Mouse (Mus musculus) CD4-positive, CD25-positive, alpha-beta regulatory T cell, adult 4 months (primary cell): Measurements from ENCODE around the gene Thumpd1. TPM values are rescaled to one million over a fixed set of nuclear protein-coding genes. Genes with fewer than 3 reads are reported as not detected.

Experiments used
- ATAC-seq: one replicate; pipeline ENCODE4 v1.8.0; 2017
- polyA plus RNA-seq, 2 experiments: library from polyadenylated mRNA; unstranded; fragments of 100-300 nt; shearing (Covaris generic); gene quantifications; one replicate each; pipeline ENCODE4 v1.2.1; 2017

Thumpd1 gene
- polyA plus RNA-seq, 2 experiments from 2014 or later, result 48.8 to 55.2 TPM

DNA sequence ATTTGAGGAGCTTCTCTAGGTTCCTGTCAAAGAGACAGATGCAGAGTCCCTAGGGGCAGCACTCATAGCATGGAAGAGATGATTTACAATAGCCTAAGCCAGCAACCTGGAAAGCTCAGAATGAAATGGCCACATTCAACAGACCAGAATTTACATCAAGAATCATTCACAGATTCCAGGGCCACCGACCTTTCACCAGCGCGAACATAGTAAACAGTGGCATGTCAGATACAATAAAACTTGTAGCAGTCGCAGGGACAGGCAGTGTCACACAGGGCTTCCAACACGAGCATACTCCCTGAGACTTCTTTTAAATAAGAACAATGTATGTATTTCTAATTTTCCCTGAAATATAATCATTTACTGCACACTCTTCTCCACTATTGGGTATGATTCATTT lies 50.2 kb downstream of the Thumpd1 start:
- ATAC-seq, result no peak

DNA sequence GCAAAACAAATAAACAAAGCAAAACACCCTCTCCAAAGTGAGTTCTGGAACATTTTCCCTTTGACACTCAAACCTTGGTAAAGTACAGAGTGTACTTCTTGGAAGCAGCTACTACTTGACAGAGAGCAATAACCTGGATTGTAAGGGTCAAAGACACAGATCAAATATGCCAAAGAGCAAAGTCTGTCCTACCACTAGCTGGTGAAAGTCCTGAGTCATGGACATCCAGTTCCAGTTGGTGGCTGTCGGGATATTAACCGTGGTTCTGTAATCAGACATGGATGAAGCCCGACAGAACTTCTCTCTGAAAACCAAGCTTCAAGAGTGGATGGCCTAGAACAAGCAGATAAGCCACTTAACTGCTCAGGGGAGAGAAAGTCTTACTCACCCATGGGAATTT lies 52.7 kb downstream of the Thumpd1 start:
- ATAC-seq, result no peak

Other genes with a start within 250 kb of the Thumpd1 start
- gene Umod, start 241.5 kb downstream of the Thumpd1 start, polyA plus RNA-seq, result not detected
- gene Acsm5, start 201.3 kb downstream of the Thumpd1 start, polyA plus RNA-seq, result not detected
- gene Pdilt, start 197.3 kb downstream of the Thumpd1 start, polyA plus RNA-seq, result not detected
- gene Acsm2, start 166.5 kb downstream of the Thumpd1 start, polyA plus RNA-seq, result under 1 TPM in 1 of 2 experiments, not detected in 1; 0.04 TPM
- not detected for gene Acsm1, start 113.8 kb downstream of the Thumpd1 start, polyA plus RNA-seq
- not detected for gene Acsm4, start 30.8 kb downstream of the Thumpd1 start, polyA plus RNA-seq
- gene Acsm3, start 40.1 kb upstream of the Thumpd1 start, polyA plus RNA-seq, result under 1 TPM in 1 of 2 experiments, not detected in 1; 0.09 TPM
- gene Rexo5, start 73.2 kb upstream of the Thumpd1 start, polyA plus RNA-seq, result 10 to 100 TPM; 46.4 to 47.2 TPM
- 10 to 100 TPM; 10.5 to 10.9 TPM for gene Eri2, start 73.3 kb upstream of the Thumpd1 start, polyA plus RNA-seq
- 10 to 100 TPM; 17.3 to 25.6 TPM for gene Lyrm1, start 175.1 kb upstream of the Thumpd1 start, polyA plus RNA-seq
- 10 to 100 TPM in 1 of 2 experiments, 1 to 10 TPM in 1; 7.0 to 13.8 TPM for gene Dcun1d3, start 175.5 kb upstream of the Thumpd1 start, polyA plus RNA-seq